Mouse (Mus musculus): ENCODE measurements around the gene Foxa1. TPM values are rescaled to one million over a fixed set of nuclear protein-coding genes. Genes with fewer than 3 reads are reported as not detected.

Gene Foxa1
- polyA plus RNA-seq, 2 experiments: 0.06 TPM; not detected in 1

GRCm38 (mm10) chr12:57548981-57549666, 2.4 kb upstream of the Foxa1 start:
- Histone ChIP-seq H3K9ac (ENCODE audit: low read depth, low read length, severe bottlenecking) (no peak overlapping the region), H3K27me3 (ENCODE audit: control insufficient read depth, insufficient read depth, low read length) (peaks cover 98% of the 10 kb centered on the region), H3K4me1 (ENCODE audit: control insufficient read depth, insufficient read depth, low read length) (peaks cover 10% of the 10 kb centered on the region), H3K4me2 (replicated peaks; ENCODE audit: low read depth, low read length, severe bottlenecking) (no peak overlapping the region), H3K4me3 (replicated peaks; ENCODE audit: low read length) (no peak overlapping the region), H3K27ac (replicated peaks; ENCODE audit: low read depth, low read length) (no peak overlapping the region), H3K9me3 (ENCODE audit: control insufficient read depth, low read length) (no peaks in the 10 kb centered on the region), H3K36me3 (ENCODE audit: control insufficient read depth, insufficient read depth, low read length) (no peaks in the 10 kb centered on the region)
- ATAC-seq (ENCODE audit: low FRiP score, low read depth) (no peak), DNase-seq (ENCODE audit: low spot score) (no peak)
- WGBS: under 1% methylated on average over 25 of the region's 25 CpGs
- no peak for TF ChIP-seq POLR2A (IDR thresholded peaks at IDR 0.05; ENCODE audit: borderline replicate concordance, extremely low read depth, insufficient read depth, insufficient read length)

GRCm38 (mm10) chr12:57548352-57548980, 1.8 kb upstream of the Foxa1 start:
- no peaks in the 10 kb centered on the region for H3K9me3 ChIP-seq (ENCODE audit: control insufficient read depth, low read length)
- H3K27me3 ChIP-seq (ENCODE audit: control insufficient read depth, insufficient read depth, low read length): peaks cover 96% of the 10 kb centered on the region
- no peak overlapping the region for H3K27ac ChIP-seq (replicated peaks; ENCODE audit: low read depth, low read length)
- no peak overlapping the region for H3K9ac ChIP-seq (ENCODE audit: low read depth, low read length, severe bottlenecking)
- peaks cover 10% of the 10 kb centered on the region for H3K4me1 ChIP-seq (ENCODE audit: control insufficient read depth, insufficient read depth, low read length)
- WGBS: 2% methylated on average over 20 of the region's 20 CpGs
- ATAC-seq (ENCODE audit: low FRiP score, low read depth): no peak
- TF ChIP-seq POLR2A (IDR thresholded peaks at IDR 0.05; ENCODE audit: borderline replicate concordance, extremely low read depth, insufficient read depth, insufficient read length): no peak
- no peak overlapping the region for H3K4me2 ChIP-seq (replicated peaks; ENCODE audit: low read depth, low read length, severe bottlenecking)
- no peaks in the 10 kb centered on the region for H3K36me3 ChIP-seq (ENCODE audit: control insufficient read depth, insufficient read depth, low read length)
- no peak overlapping the region for H3K4me3 ChIP-seq (replicated peaks; ENCODE audit: low read length)
- no peak for DNase-seq (ENCODE audit: low spot score)

GRCm38 (mm10) chr12:57547890-57548289, 1.2 kb upstream of the Foxa1 start:
- H3K27me3 ChIP-seq (ENCODE audit: control insufficient read depth, insufficient read depth, low read length): peaks cover 96% of the 10 kb centered on the region
- no peaks in the 10 kb centered on the region for H3K36me3 ChIP-seq (ENCODE audit: control insufficient read depth, insufficient read depth, low read length)
- H3K4me3 ChIP-seq (replicated peaks; ENCODE audit: low read length): no peak overlapping the region
- 0% methylated on average over 9 of the region's 9 CpGs for WGBS
- H3K9me3 ChIP-seq (ENCODE audit: control insufficient read depth, low read length): no peaks in the 10 kb centered on the region
- TF ChIP-seq POLR2A (IDR thresholded peaks at IDR 0.05; ENCODE audit: borderline replicate concordance, extremely low read depth, insufficient read depth, insufficient read length): no peak
- H3K4me2 ChIP-seq (replicated peaks; ENCODE audit: low read depth, low read length, severe bottlenecking): no peak overlapping the region
- H3K27ac ChIP-seq (replicated peaks; ENCODE audit: low read depth, low read length): no peak overlapping the region
- DNase-seq (ENCODE audit: low spot score) (no peak), ATAC-seq (ENCODE audit: low FRiP score, low read depth) (no peak)
- H3K9ac ChIP-seq (ENCODE audit: low read depth, low read length, severe bottlenecking): no peak overlapping the region
- peaks cover 10% of the 10 kb centered on the region for H3K4me1 ChIP-seq (ENCODE audit: control insufficient read depth, insufficient read depth, low read length)

GRCm38 (mm10) chr12:57545371-57546241, 1.1 kb downstream of the Foxa1 start:
- peaks cover 14% of the 10 kb centered on the region for H3K4me1 ChIP-seq (ENCODE audit: control insufficient read depth, insufficient read depth, low read length)
- no peak for TF ChIP-seq POLR2A (IDR thresholded peaks at IDR 0.05; ENCODE audit: borderline replicate concordance, extremely low read depth, insufficient read depth, insufficient read length)
- ATAC-seq (ENCODE audit: low FRiP score, low read depth): peak; percentile 35
- H3K27me3 ChIP-seq (ENCODE audit: control insufficient read depth, insufficient read depth, low read length): peaks cover 96% of the 10 kb centered on the region
- DNase-seq (ENCODE audit: low spot score): no peak
- no peaks in the 10 kb centered on the region for H3K9me3 ChIP-seq (ENCODE audit: control insufficient read depth, low read length)
- H3K27ac ChIP-seq (replicated peaks; ENCODE audit: low read depth, low read length): no peak overlapping the region
- H3K4me3 ChIP-seq (replicated peaks; ENCODE audit: low read length): peak overlapping the region; percentile 45
- H3K9ac ChIP-seq (ENCODE audit: low read depth, low read length, severe bottlenecking): no peak overlapping the region
- no peaks in the 10 kb centered on the region for H3K36me3 ChIP-seq (ENCODE audit: control insufficient read depth, insufficient read depth, low read length)
- H3K4me2 ChIP-seq (replicated peaks; ENCODE audit: low read depth, low read length, severe bottlenecking): peak overlapping the region; percentile 87
- under 1% methylated on average over 58 of the region's 106 CpGs for WGBS
